Mouse (Mus musculus) colon, adult 2 months (tissue): ENCODE data around the gene Fstl4. TPM values are rescaled to one million over a fixed set of nuclear protein-coding genes. Genes with fewer than 3 reads are reported as not detected.

Experiments
- polyA plus RNA-seq: library from polyadenylated mRNA; depleted of rRNA; stranded (reverse); fragments of >200 nt; gene quantifications from 2 replicates; pipeline ENCODE4 v1.2.3, GENCODE M21; 2012; rRNA removed

The Fstl4 gene
- 1.4 and 1.6 TPM in 2 replicates for polyA plus RNA-seq

GRCm38 (mm10) chr11:52764461-52764893, at the start of gene Fstl4:
TSS of gene Fstl4 (plus strand) at chr11:52764634.

